Mouse (Mus musculus): ENCODE measurements around the gene Snx20.

DNA sequence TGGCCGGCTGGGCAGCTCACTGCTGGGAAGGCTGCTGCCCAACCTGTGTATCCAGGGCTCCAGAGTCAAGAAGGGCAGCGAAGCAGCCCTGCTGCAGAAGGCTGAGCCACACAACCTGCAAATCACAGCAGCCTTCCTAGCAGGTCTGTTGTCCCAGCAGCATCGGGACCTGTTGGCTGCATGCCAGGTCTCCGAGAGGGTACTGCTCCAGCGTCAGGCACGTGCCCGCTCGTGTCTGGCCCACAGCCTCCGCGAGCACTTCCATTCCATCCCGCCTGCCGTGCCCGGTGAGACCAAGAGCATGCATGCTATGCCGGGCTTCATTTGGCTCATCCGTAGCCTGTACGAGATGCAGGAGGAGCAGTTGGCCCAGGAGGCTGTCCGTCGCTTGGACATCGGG, 29.0 kb upstream of the Snx20 start:
- TF ChIP-seq EP300 (IDR thresholded peaks at IDR 0.05; ENCODE audit: low read depth): no peak
- TF ChIP-seq CTCF (IDR thresholded peaks at IDR 0.05; ENCODE audit: low read depth): no peak

Data from heart, postnatal 0 days (tissue).